ENCODE assay signal across 8 mouse cellular contexts in the genomic region with DNA sequence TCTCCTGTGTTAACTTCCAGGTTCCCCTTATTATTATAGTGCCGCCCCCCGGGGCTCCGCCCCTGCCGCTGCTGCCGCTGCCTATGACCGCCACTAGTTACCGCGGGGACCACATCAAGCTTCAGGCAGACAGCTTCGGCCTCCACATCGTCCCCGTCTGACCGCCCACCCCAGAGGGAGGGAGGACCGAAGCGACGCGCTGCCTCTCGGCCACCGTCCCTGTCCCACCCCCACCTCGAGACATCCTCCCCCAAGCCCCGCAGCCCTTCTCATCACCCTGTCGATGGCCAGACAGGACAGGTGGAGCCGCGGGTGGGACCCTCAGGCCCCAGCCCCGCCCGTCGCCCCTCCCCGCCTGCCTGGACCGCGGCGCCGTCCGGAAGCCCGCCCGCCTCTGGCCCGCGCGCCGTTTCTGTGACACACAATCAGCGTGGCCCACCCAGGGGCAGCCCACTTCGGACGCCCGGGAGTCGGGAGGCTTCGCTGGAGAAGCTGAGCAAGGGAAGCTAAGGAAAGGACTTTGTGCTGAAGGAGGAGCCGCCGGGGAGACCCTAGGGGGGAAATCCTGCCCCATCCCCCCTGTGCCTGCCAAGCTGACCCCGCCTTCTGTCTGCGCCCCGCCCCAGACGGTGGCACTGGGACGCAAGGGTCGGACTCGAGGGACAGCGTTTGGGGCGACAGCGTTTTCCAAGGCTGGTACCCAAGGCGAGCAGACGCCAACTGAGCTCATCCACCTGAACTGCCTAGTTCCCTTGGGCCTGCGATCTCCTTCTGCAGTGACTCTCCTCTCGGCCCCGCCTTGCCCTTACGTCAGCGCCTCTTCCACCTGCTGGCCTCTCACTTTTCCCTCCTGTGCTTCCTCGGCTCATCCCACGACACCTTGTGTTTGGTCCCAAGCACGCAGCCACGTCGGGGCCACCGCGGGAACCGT.
DNase-seq lines count a peak whose midpoint lies in the region; ATAC-seq lines count a peak whose summit lies in the region.

No protein-coding gene starts in this region.

- no peaks in the 10 kb centered on the region for H3K36me3 ChIP-seq in hindbrain, embryonic 16.5 days (ENCODE audit: control insufficient read depth, insufficient read depth, low read length)
- no peaks in the 10 kb centered on the region for H3K36me3 ChIP-seq in midbrain, embryonic 14.5 days (ENCODE audit: control insufficient read depth, insufficient read depth, low read length)

- H3K4me1 ChIP-seq in hindbrain, embryonic 16.5 days (ENCODE audit: control insufficient read depth, insufficient read depth, low read depth, low read length): peaks cover 26% of the 10 kb centered on the region
- H3K4me1 ChIP-seq in midbrain, embryonic 14.5 days (ENCODE audit: control insufficient read depth, insufficient read depth, low read length): peaks cover 12% of the 10 kb centered on the region

- peak overlapping the region; percentile 54 for H3K9ac ChIP-seq in hindbrain, embryonic 16.5 days (ENCODE audit: low read depth, low read length)
- peak overlapping the region; percentile 46 for H3K9ac ChIP-seq in midbrain, embryonic 14.5 days (replicated peaks; ENCODE audit: low read length)

- under 1% methylated on average over 71 of the region's 71 CpGs for WGBS in hindbrain, embryonic 16.5 days
- under 1% methylated on average over 71 of the region's 71 CpGs for WGBS in midbrain, embryonic 14.5 days

- H3K4me3 ChIP-seq in hindbrain, embryonic 16.5 days (ENCODE audit: low read length): peak overlapping the region; percentile 46
- peak overlapping the region; percentile 40 for H3K4me3 ChIP-seq in midbrain, embryonic 14.5 days (replicated peaks; ENCODE audit: low read depth, low read length)

- H3K4me2 ChIP-seq in hindbrain, embryonic 16.5 days (ENCODE audit: low read length): peak overlapping the region; percentile 75
- peak overlapping the region; percentile 68 for H3K4me2 ChIP-seq in midbrain, embryonic 14.5 days (ENCODE audit: low read length)

- no peak for ATAC-seq in CD4-positive, CD25-positive, alpha-beta regulatory T cell, adult 4 months
- ATAC-seq in hindbrain, embryonic 16.5 days: peak; percentile 8; the same call in 1 of the 2 replicates
- ATAC-seq in midbrain, embryonic 14.5 days (ENCODE audit: low FRiP score, low TSS enrichment): peak; percentile 46

- peaks cover 51% of the 10 kb centered on the region for H3K27me3 ChIP-seq in hindbrain, embryonic 16.5 days (replicated peaks; ENCODE audit: control insufficient read depth, insufficient read depth, low read length)
- peaks cover 74% of the 10 kb centered on the region for H3K27me3 ChIP-seq in midbrain, embryonic 14.5 days (ENCODE audit: control insufficient read depth, insufficient read depth, low read length)

- H3K27ac ChIP-seq in hindbrain, embryonic 16.5 days (ENCODE audit: low read depth, low read length): peak overlapping the region; percentile 66; the same call in 1 of the 2 replicates
- no peak overlapping the region for H3K27ac ChIP-seq in midbrain, embryonic 14.5 days (replicated peaks; ENCODE audit: low read depth, low read length)

- DNase-seq in CD4-positive, CD25-positive, alpha-beta regulatory T cell, adult 2 months (ENCODE audit: low read depth, low spot score): peak; percentile 18
- DNase-seq in right cerebral cortex, postnatal 25 days: peak; percentile 10
- no peak for DNase-seq in right cerebral cortex, postnatal 14 days
- peak; percentile 51 for DNase-seq in midbrain, embryonic 14.5 days
- no peak for DNase-seq in ovary, adult 18-20 months (ENCODE audit: low spot score)
- DNase-seq in thymus, postnatal 4 days: no peak

- H3K9me3 ChIP-seq in hindbrain, embryonic 16.5 days (ENCODE audit: control insufficient read depth, low read length): no peaks in the 10 kb centered on the region
- no peaks in the 10 kb centered on the region for H3K9me3 ChIP-seq in midbrain, embryonic 14.5 days (ENCODE audit: control insufficient read depth, low read length)

Comparison
In these comparisons a context has a peak if more than half of its experiments do, and no peak if none do; other contexts are left out.
1. DNase-seq: peak in CD4-positive, CD25-positive, alpha-beta regulatory T cell, adult 2 months (single experiment), right cerebral cortex, postnatal 25 days (single experiment) and midbrain, embryonic 14.5 days (single experiment); none in right cerebral cortex, postnatal 14 days (single experiment), ovary, adult 18-20 months (single experiment) and thymus, postnatal 4 days (single experiment).